Mouse (Mus musculus) adipocyte (in vitro differentiated cells): ENCODE results near the gene Spata5.
A peak's percentile ranks its signal among the peaks of the same experiment; 100 is the strongest.
"Not testable (repeated sequence)": the region's sequence is repeated elsewhere in the genome, so short reads cannot be mapped to it uniquely, and the experiment has no call there.

Source experiments
- DNase-seq: peaks from one replicate; pipeline ENCODE4 v3.0.0-alpha.2; 2016; ENCODE audit warnings: low spot score

The Spata5 gene

GRCm38 (mm10) chr3:37510055-37511032, 90.6 kb downstream of the Spata5 start:
- no peak for DNase-seq

DNA sequence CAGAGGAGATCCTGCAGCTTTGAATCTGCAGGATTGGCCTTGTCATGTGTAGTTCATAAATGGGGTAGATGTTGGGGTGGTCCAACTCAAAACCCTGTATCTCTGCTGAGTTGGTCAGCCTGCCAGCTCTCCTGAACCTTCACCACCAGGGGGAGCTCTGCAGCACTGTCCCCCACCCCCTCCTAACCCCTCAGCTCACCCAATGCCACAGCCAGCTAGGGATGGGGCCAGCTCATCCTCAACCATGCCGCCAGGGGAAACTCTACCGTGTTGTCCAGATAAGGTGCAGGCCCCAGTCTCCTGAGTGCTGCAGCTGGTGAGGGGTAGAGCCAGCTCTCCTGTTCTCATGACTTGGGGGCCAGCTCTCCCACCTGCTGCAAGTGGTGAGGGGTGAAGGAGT, 95.8 kb downstream of the Spata5 start:
- DNase-seq, result no peak

- DNase-seq, result no peak
These were observed 96.7 kb downstream of the Spata5 start for GRCm38 (mm10) chr3:37516379-37516778.

DNA sequence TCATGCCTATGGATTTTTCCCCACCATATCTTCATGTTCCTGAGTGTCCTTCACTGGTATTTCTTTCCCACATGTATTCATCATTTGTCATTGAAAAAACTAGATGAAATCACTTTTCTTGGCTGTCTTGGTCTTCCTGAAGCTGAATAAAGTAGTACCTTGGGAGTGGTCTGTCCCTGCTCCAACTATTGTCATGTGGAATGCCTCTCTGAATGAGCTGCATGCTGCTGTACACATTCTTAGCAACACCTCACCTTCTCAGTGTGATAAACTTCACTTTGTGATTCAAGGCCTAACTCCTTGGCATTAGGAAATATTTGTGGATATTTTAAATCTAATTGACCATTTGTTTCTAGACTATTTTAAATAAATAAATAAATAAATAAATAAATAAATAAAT, 98.9 kb downstream of the Spata5 start:
- DNase-seq, result no peak

GRCm38 (mm10) chr3:37520334-37521023, 100.8 kb downstream of the Spata5 start:
- DNase-seq, result no peak

GRCm38 (mm10) chr3:37532079-37532478, 112.4 kb downstream of the Spata5 start:
- DNase-seq, result no peak

DNA sequence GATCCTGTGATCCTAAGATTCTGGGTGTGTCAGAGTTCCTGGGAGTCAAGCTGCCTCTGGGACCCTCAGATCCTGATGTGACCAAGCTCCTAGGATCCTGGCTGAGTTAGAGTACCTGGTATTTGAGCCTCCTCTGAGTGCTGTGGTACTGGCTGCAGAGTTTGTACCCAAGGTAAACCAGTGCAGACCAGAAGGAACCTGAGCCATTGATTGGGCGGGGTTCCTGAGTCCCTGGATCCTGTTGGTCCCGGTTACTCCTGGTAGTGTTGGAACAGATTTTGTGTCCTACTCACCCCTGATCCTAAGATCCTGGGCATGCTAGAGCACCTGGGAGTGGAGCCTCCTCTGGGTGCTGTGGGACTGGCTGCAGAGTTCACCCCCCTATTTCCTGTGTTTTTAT, 121.0 kb downstream of the Spata5 start:
- DNase-seq, result not testable (repeated sequence)

GRCm38 (mm10) chr3:37546351-37546750, 126.7 kb downstream of the Spata5 start:
- no peak for DNase-seq

DNA sequence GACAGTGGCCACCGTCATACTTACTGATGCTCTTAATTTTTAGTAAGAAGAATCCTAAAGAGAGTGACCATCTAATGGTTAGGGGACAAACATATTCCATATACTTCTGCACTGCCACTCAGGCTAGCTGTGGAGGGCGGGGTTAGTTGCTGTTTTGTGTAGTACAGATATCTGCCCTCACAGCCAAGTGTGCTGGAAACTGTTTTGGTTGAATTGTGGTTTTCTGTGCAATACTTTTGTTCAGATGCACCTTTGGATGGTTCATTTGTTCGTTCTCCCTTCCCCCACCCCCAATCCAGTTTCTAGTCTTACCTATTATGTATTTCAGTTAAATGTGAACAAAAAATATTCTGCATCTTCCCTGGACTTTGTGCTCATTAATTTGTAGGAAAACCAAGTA, 130.5 kb downstream of the Spata5 start:
- no peak for DNase-seq

- no peak for DNase-seq
These were observed 130.9 kb downstream of the Spata5 start for GRCm38 (mm10) chr3:37550594-37550993.

GRCm38 (mm10) chr3:37551486-37551885, 131.8 kb downstream of the Spata5 start:
- DNase-seq, result no peak

DNA sequence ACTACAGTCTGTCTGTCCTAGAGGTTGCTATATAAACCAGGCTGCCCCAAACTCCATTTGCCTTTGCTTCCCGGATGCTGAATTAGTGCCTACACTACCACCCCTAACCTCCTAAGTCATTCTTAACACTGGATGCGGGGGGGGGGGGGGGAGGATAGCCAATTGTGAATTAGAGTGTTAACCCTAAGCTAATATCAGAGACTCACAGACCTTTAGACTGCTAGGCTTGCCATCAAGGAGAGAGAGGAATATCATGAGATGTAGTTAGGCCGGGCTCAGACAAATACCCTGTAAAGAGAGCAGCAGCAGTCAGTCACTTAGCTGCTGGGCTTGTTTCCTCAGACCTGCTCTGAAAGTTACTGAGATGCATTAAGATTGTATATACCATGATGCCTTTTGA, 132.5 kb downstream of the Spata5 start:
- no peak for DNase-seq

DNA sequence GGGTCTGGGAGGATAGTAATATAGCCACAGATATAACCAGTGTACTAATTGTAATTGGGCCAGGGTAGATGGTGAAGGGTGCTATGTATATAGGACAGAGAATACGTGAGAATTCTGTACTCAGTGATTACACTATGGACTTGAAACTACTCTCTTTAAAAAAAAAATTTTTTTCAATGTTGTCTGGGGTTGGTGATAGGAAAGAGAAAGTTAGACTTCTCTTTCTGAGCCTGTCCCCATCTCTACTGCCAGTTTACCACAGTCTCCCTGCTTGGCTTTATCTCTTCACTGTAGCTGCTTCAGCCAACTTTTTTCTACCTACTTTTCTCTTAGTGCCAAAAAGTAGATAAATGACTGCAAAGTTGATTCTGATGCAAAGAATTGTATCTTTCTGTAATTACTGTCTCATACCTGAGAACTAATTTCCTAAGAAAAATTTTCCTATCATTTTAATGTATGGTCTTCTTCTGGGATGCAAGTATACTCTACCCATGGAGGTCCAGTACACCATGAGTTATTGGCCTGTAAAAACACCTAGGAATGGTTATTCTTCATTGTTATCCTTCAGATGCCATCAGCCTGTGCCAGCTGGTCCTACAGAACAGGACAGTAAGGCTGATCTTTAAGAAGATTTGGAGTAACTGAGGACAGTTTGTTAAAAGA, 133.8 kb downstream of the Spata5 start:
- no peak for DNase-seq

DNA sequence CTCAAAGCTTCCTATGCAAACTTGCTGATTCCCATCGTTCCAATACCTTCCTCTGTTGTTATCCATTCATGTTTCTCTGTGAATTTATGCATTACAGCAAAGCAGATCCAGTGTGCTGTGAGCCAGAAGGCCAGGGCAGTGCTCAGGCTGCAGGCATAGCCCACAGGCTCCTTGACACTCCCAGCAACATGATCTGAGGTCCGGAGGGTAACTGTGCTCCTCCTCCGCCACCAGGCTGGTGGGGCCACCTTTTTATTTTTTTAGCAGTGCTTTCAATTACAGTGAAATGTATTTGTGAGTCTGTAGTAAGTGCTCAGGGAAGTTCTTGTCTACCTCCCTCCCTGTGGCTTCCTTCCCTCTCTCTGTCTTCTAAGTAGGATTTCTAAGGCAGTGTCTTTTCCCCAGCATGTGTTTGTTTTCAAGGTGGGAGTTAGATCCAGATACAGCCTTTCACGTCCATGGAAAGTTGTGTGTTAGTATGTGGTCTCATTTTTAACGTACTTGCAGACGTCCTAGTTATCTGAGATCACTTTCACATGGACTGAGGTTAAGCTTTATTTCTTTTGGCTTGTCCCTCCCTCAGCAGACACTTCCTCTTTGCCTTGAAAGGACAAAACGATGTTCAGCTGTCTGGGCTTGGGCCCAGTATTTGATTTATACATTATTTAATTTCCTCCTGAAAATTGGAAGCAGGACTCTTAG, 136.9 kb downstream of the Spata5 start:
- DNase-seq, result peak; percentile 43

GRCm38 (mm10) chr3:37557741-37558479, 138.2 kb downstream of the Spata5 start:
- no peak for DNase-seq

DNA sequence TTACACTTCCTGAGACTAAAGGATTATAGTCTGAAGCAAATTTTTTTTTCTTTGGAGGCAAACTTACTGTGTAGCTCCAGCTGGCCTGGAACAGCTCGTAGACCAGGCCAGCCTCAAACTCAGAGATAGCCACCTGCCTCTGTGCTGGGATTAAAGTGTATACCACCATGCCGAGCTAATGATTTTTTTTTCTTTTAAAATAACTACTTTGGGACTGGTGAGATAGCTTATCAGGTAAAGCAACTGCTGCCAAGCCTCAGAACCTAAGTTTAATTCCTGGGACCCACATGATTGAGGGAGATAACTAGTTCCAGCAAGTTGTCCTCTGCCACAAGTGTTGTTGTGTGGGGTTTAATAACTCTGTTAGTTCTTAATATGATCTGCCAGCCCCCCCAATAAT, 139.6 kb downstream of the Spata5 start:
- no peak for DNase-seq

DNA sequence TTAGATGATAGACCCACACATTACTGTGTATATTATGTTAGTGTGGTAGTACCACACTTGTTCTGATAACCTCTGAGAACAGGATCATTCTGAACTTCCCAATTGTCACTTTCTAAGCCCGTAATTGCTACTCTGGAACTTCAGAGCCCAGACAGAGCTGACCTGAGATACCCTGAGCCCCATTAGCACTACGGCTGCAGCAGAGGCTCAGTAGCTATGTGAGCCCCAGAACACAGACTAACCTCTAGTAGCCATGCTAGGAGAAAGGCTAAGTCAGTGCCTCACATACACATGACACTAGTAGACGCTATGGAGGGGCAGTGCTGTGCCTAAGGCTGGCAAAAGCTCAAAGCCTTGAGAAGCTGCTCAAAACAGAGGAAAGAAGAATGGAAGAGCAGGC, 141.8 kb downstream of the Spata5 start:
- DNase-seq, result no peak

GRCm38 (mm10) chr3:37566097-37566496, 146.4 kb downstream of the Spata5 start:
- DNase-seq, result no peak

- no peak for DNase-seq
These were observed 147.8 kb downstream of the Spata5 start for GRCm38 (mm10) chr3:37567505-37567904.

DNA sequence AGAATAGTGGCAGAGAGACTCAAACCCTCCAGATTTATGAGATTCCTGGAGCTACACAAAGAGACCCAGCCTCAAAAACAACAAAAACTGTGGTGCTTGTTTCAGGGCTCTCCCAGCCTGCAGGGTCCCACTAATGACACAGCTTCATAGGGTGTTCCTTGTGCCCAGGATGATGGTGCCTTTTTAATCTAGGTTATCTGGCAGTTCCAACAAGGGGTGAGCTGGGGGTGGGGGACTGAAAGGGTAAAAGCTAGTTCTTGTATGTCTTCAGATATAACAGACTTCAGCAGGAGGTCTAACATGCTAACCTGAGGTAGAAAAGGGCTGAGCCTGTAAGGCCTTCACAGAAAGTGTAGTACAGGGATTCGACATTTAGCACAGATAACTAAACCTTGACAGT, 149.1 kb downstream of the Spata5 start:
- DNase-seq, result no peak
